In genomic region chr7:91753151-91753861, GRCm38 (mm10) we compare ENCODE assay signal across 28 mouse cellular contexts.
DNase-seq lines count a peak whose midpoint lies in the region; ATAC-seq and TF ChIP-seq lines count a peak whose summit lies in the region.
"Had no signal": no experiment of that assay in that cellular context is flagged by ENCODE, and none has a peak within 500 bp of the region (broad histone marks: within the 10 kb centered on the region; RNA-seq: fewer than 3 reads in every experiment).

No protein-coding gene starts in this region.

- no peak for TF ChIP-seq CTCF in layer of hippocampus, adult 2 months (conservative IDR thresholded peaks at IDR 0.05)
- TF ChIP-seq CTCF in Patski (IDR thresholded peaks at IDR 0.05), result no peak

- peak; percentile 16 to 27 for DNase-seq in cerebellum, postnatal 14 days
- DNase-seq in cerebellum, adult 9-11 months, result no peak
- peak; percentile 32 to 33 for DNase-seq in layer of hippocampus, adult 2 months (ENCODE audit: low spot score in 2 of 2)
- no peak for DNase-seq in layer of hippocampus, postnatal 25 days (ENCODE audit: extremely low spot score in 1 of 2, low spot score in 1 of 2)
- DNase-seq in Patski (ENCODE audit: low read depth, low spot score), result peak; percentile 35
- no peak for DNase-seq in adrenal gland, postnatal 14 days
- no peak for DNase-seq in adrenal gland, postnatal 10 days
- DNase-seq: adrenal gland, postnatal 25 days; B cell, adult 2 months; cerebellum, adult 11 months; cerebellum, adult 2 months; cerebellum, postnatal 25 days; gastrocnemius, postnatal 25 days; heart, adult 18-20 months; heart, postnatal 10 days; heart, postnatal 36 days; kidney, adult 11 months had no signal

- no peak overlapping the region for H3K4me3 ChIP-seq in layer of hippocampus, adult 2 months
- H3K4me3 ChIP-seq: embryonic facial prominence, embryonic 12.5 days; embryonic facial prominence, embryonic 15.5 days; heart, embryonic 12.5 days; heart, embryonic 15.5 days; hindbrain, embryonic 10.5 days; hindbrain, embryonic 13.5 days; intestine, embryonic 15.5 days had no signal

- CTCF ChIA-PET in Patski (lab: Charles Lee), result interaction anchor here (1.4 to 1.6 kb wide), 2 partner anchors 11 to 42 kb away, joined by 3 to 6 read pairs; no protein-coding TSS in a partner anchor

- in situ Hi-C loops in Patski (cut with MboI; ENCODE audit: low pct_unique_long_range_greater_than_20kb), result no loop called here

- H3K27ac ChIP-seq in layer of hippocampus, adult 2 months, result peak overlapping the region; percentile 63
- H3K27ac ChIP-seq: embryonic facial prominence, embryonic 12.5 days; embryonic facial prominence, embryonic 15.5 days; heart, embryonic 15.5 days; hindbrain, embryonic 10.5 days; hindbrain, embryonic 13.5 days; intestine, embryonic 15.5 days had no signal

- peaks cover 2% of the 10 kb centered on the region for H3K27me3 ChIP-seq in Patski
- H3K27me3 ChIP-seq: CH12.LX; embryonic facial prominence, embryonic 12.5 days; embryonic facial prominence, embryonic 15.5 days; heart, embryonic 12.5 days; heart, embryonic 15.5 days; hindbrain, embryonic 13.5 days; intestine, embryonic 15.5 days had no signal

- POLR2A ChIA-PET in Patski (lab: Charles Lee), result no interaction called here

- peak; percentile 73 for ATAC-seq in Patski
- ATAC-seq: activated CD4-positive, CD25-positive, alpha-beta regulatory T cell, adult 4 months; forebrain, embryonic 14.5 days; hindbrain, embryonic 16.5 days; intestine, embryonic 15.5 days had no signal

Comparison
In these comparisons a context has a peak if more than half of its experiments do, and no peak if none do; other contexts are left out.
1. DNase-seq: peak in cerebellum, postnatal 14 days (2 of 2), layer of hippocampus, adult 2 months (2 of 2) and Patski (single experiment); none in cerebellum, adult 9-11 months (single experiment), layer of hippocampus, postnatal 25 days (0 of 2), adrenal gland, postnatal 14 days (single experiment) and adrenal gland, postnatal 10 days (single experiment).